Mouse (Mus musculus) kidney, adult 2 months (tissue): ENCODE measurements around the gene Gm5269. TPM values are rescaled to one million over a fixed set of nuclear protein-coding genes. Genes with fewer than 3 reads are reported as not detected.

Source experiments
- DNase-seq: peaks from one replicate; pipeline ENCODE4 v3.0.0; 2021
- H3K27ac ChIP-seq: fragments of 200-500 bp; 2 replicates; pipeline ENCODE4 v1.5.1; 2012; ENCODE audit warnings: low read depth, low read length, control low read depth, inconsistent platforms; ENCODE audit not compliant: insufficient read depth
- H3K27me3 ChIP-seq: fragments of 200-500 bp; replicated peaks from 2 replicates; pipeline ENCODE4 v1.6.1; 2012; ENCODE audit warnings: mild to moderate bottlenecking, moderate library complexity, low read length, inconsistent platforms; ENCODE audit not compliant: control insufficient read depth, insufficient read depth
- H3K36me3 ChIP-seq: fragments of 200-500 bp; 2 replicates; pipeline ENCODE4 v1.6.1; 2012; ENCODE audit warnings: mild to moderate bottlenecking, moderate library complexity, low read length, inconsistent platforms; ENCODE audit not compliant: control insufficient read depth, insufficient read depth
- H3K4me1 ChIP-seq: fragments of 200-500 bp; 2 replicates; pipeline ENCODE4 v1.6.1; 2011; ENCODE audit warnings: low read length; ENCODE audit not compliant: control insufficient read depth, insufficient read depth
- H3K4me3 ChIP-seq: fragments of 200-500 bp; 2 replicates; pipeline ENCODE4 v1.5.1; 2011; ENCODE audit warnings: mild to moderate bottlenecking, low read depth, low read length, control low read depth; ENCODE audit not compliant: insufficient read depth
- CTCF ChIP-seq: fragments of 200-500 bp; conservative IDR thresholded peaks from 2 replicates; pipeline ENCODE4 v1.5.1; 2011; ENCODE audit warnings: low read depth, mild to moderate bottlenecking, control low read depth, low read length, moderate library complexity, mixed read lengths; ENCODE audit not compliant: insufficient read depth, insufficient read length
- POLR2A ChIP-seq: fragments of 200-500 bp; IDR thresholded peaks from one replicate; pipeline ENCODE4 v1.6.1; 2011; ENCODE audit warnings: low read depth, low read length, control low read depth
- WGBS: fragments of 180-500 bp; shearing (Covaris S2); methylation state at CpG from one replicate; pipeline ENCODE4 v1.1.7; 2018; 5-methylcytosine and 5-hydroxymethylcytosine counted together
- polyA plus RNA-seq: library from polyadenylated mRNA; depleted of rRNA; stranded (reverse); fragments of >200 nt; gene quantifications from 2 replicates; pipeline ENCODE4 v1.2.3, GENCODE M21; 2012

The Gm5269 gene
- polyA plus RNA-seq, 1 experiment: not detected

DNA sequence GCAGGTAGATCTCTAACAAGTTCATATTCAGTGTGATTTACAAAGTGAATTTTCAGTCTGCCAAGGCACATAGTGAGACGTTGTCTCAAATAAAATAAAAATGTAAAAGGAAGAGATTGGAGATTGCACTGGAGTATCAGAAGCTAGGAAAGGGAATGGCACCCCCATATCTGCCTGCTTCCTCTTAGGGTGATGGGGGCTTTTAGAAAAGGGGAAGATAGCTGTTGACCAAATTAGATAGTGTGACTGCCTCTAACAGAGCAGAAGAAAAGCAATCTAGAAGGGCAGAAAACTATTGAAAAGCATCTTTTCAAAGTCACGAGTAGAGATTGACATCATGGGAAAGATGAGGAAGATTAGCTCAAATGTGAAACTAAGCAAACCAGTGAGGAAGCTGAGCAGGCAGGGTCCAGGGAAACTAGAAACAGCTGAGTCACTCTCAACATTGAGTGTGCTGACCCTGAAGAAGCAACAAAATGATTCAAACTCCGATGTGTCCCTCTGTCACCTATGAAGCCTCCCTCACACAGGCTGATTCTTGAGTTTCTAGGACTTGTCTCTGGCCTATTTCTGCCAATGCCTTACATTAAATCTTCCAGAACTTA is 8.7 kb downstream of the Gm5269 start:
- no peak for DNase-seq

DNA sequence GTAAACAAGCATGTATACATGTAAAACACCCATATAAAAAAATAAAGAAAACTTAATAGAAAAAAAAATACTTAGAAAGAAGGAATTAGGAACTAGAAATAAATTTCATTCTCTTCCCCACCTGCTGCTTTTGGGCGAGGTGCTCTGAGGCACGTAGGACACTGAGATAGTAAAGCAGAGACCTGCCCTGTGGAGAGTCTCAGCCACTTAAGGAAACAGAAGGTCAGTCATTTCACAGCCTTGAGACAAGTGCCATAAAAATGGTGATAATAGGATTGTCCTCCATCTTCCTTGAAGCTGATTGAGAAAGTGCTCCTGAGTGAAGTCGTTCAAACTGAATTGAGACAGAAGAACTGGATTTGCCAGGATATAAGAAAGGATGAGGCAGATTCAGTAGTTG is 12.6 kb downstream of the Gm5269 start:
- 80% methylated on average over 3 of the region's 3 CpGs for WGBS
- no peak overlapping the region for H3K27ac ChIP-seq

More for the DNA sequence above, 8.7 kb downstream of the Gm5269 start:
- TF ChIP-seq CTCF: no peak
- no peak for TF ChIP-seq POLR2A
- Histone ChIP-seq H3K27ac (no peak overlapping the region), H3K4me1 (no peaks in the 10 kb centered on the region), H3K27me3 (no peaks in the 10 kb centered on the region), H3K36me3 (no peaks in the 10 kb centered on the region), H3K4me3 (no peak overlapping the region)
- 58% methylated on average over 3 of the region's 3 CpGs for WGBS

GRCm38 (mm10) chr1:45876450-45877198 is 13.4 kb downstream of the Gm5269 start:
- no peak for TF ChIP-seq POLR2A
- 50% methylated on average over 6 of the region's 6 CpGs for WGBS
- Histone ChIP-seq H3K36me3 (no peaks in the 10 kb centered on the region), H3K27ac (no peak overlapping the region), H3K4me1 (no peaks in the 10 kb centered on the region), H3K4me3 (no peak overlapping the region), H3K27me3 (no peaks in the 10 kb centered on the region)
- DNase-seq: no peak

More for the DNA sequence above, 12.6 kb downstream of the Gm5269 start:
- no peak for DNase-seq
- H3K4me3 ChIP-seq: no peak overlapping the region
- H3K27me3 ChIP-seq: no peaks in the 10 kb centered on the region
- TF ChIP-seq CTCF (no peak), POLR2A (no peak)
- H3K36me3 ChIP-seq: no peaks in the 10 kb centered on the region
- H3K4me1 ChIP-seq: no peaks in the 10 kb centered on the region

DNA sequence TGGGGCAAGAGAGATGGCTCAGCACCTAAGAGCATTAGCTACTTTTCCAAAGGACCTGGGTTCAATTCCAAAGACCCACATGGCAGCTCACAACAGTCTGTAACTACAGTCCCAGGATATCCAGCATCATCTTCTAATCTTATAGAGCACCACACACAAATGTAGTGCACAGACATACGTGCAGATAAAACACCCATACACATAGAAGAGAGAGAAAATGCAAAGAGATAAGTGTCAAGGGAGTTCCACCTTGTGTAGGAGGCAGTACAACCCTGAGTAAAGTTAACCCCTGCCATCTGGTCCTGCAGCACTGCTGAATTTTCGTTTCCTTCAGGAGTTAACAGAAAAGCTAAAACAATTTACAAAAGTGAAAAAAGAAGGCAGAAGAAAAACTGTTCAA is 14.4 kb downstream of the Gm5269 start:
- TF ChIP-seq POLR2A (no peak), CTCF (no peak)
- H3K4me1 ChIP-seq: no peaks in the 10 kb centered on the region
- no peak overlapping the region for H3K27ac ChIP-seq
- 79% methylated on average over 2 of the region's 2 CpGs for WGBS
- H3K36me3 ChIP-seq: no peaks in the 10 kb centered on the region
- H3K4me3 ChIP-seq: no peak overlapping the region
- no peaks in the 10 kb centered on the region for H3K27me3 ChIP-seq
- no peak for DNase-seq

DNA sequence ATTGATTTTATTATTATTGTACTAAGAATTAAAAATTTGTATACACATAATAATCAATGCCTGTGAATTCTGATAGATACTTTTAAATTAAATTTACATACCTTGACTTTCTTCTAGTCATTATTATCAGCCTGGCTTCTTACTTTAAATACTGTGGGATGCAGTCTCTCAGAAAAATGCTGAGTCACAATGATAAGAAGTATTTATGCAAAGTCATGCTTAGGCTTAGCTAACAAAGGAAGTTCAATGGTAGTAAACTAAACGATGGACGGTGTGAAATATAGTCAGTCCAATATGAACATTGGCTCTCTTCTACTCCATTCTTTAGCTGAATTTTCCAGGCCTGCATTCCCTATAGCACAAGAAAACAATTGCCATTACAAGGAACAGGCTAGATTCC is 16.8 kb downstream of the Gm5269 start:
- no peak overlapping the region for H3K4me3 ChIP-seq
- TF ChIP-seq CTCF (no peak), POLR2A (no peak)
- WGBS: 45% methylated on average over 2 of the region's 2 CpGs
- no peak for DNase-seq
- H3K27ac ChIP-seq: no peak overlapping the region
- no peaks in the 10 kb centered on the region for H3K27me3 ChIP-seq
- H3K4me1 ChIP-seq: peaks cover 6% of the 10 kb centered on the region; the same call in 1 of the 2 replicates
- no peaks in the 10 kb centered on the region for H3K36me3 ChIP-seq

DNA sequence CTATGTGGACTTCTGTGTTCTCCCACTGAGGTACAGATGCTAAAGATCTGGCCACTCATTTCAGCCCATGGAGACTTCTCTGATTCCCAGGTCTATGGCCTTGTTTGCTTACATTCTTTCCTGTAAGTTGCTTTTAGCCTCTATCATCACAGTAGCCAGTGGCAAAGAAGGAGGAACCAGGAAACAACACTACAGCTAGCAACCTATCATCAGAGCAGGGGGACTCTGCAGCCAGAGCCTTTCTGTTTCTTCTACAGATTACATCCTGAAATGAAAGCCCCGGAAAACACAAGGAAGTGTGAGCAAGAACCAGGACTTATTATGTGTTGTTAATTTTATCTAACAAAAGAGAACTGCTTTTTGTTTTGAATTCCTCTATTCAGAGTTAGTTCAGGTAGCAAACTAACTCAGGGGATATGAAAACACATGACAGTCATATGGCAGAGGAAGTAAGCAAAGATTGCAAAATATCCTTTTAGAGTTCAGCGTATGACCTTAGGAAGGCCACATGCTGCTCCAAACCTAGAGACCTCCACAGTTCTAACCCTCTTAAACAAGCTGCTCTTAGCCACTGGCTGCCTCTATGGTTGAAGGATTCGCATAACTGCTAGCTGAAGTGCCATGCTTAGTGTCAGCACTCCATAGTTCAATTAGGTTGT is 21.5 kb downstream of the Gm5269 start:
- Histone ChIP-seq H3K27ac (peak overlapping the region; percentile 46; the same call in 1 of the 2 replicates), H3K36me3 (no peaks in the 10 kb centered on the region), H3K27me3 (no peaks in the 10 kb centered on the region), H3K4me1 (peaks cover 6% of the 10 kb centered on the region; the same call in 1 of the 2 replicates), H3K4me3 (no peak overlapping the region)
- TF ChIP-seq POLR2A (no peak), CTCF (no peak)
- WGBS: 59% methylated on average over 3 of the region's 3 CpGs
- DNase-seq: no peak

- H3K27me3 ChIP-seq: no peaks in the 10 kb centered on the region
- no peak overlapping the region for H3K4me3 ChIP-seq
- 75% methylated on average over 1 of the region's 1 CpGs for WGBS
- no peaks in the 10 kb centered on the region for H3K36me3 ChIP-seq
- TF ChIP-seq CTCF (no peak), POLR2A (no peak)
- H3K27ac ChIP-seq: no peak overlapping the region
- peak; percentile 33 for DNase-seq
- peaks cover 6% of the 10 kb centered on the region; the same call in 1 of the 2 replicates for H3K4me1 ChIP-seq
These were observed 22.0 kb downstream of the Gm5269 start for GRCm38 (mm10) chr1:45868050-45868449.
